Mouse (Mus musculus): ENCODE measurements around the gene Zfp9. TPM values are rescaled to one million over a fixed set of nuclear protein-coding genes. Genes with fewer than 3 reads are reported as not detected.

Zfp9 gene
- polyA plus RNA-seq, 1 experiment from 2014 or later: 2.5 TPM

DNA sequence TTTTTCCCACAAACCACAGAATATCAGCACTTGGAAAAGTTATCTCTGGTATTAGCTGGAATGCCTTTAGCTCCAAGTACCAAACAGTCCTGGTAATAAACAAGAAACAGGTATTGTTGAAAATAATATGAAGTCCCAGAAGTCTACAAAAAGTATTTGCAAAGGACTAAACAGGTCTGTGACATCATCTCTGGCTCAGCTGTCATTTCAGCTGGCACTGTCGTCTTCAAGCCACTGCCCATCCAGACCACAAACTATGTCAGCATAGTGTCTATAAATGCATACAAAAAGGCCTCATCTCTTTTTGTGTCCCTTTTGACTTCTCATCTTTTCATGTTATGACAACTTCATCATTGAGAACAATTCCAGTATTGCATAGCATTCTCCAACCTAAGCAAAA, 52.5 kb downstream of the Zfp9 start:
- Histone ChIP-seq H3K9me3 (replicated peaks) (no peaks in the 10 kb centered on the region; the same call in 1 of the 2 replicates), H3K27me3 (replicated peaks) (peaks cover 5% of the 10 kb centered on the region; the same call in 1 of the 2 replicates), H3K4me3 (no peak overlapping the region), H3K27ac (no peak overlapping the region), H3K9ac (no peak overlapping the region), H3K4me2 (no peak overlapping the region), H3K36me3 (peaks cover 38% of the 10 kb centered on the region), H3K4me1 (no peaks in the 10 kb centered on the region)
- WGBS (ENCODE audit: insufficient replicate concordance): 58% methylated on average over 1 of the region's 1 CpGs
- no peak for ATAC-seq

DNA sequence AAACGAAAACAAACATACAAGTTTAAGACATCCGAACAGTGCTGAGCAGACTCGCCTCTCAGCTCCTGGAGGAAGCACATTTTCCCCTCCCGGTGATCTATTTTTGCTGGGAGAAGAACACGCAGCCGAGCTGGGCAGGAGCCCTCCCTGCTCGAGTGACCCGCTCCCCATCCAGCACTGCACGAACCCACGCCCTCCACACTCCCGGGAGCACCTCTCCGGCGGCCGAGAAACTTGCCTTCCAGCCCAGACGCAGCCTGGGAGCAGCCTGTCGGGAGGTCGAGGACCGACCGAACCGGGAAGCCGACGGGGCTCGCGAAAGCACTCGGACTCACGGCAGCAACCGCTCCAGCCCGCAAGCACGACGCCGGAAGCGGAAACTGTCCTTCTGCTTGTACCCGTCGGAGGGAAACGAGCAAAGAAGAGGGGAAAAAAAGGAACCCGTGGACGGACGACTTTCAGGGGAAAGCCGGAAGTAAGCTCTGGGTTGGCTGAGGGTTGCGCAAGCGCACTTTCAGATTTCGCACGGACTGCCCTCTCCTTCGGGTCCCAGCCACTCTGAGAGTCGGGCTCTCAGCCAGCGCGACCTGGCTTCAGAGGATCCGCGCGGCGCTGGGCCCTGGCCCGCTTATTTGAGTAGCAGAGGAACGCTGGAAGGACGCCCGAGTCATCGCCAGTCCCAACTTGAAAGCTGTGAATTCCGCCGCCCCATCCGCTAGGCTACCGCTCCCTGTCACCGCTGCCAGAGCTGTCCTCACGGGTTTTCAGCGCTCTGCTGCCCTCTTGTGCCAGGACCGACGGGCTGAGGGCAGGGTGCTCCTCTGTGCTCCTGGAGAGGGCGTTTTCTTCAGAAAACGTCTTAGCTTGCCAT, 59.8 kb downstream of the Zfp9 start, which contains the start of gene Bms1:
Gene Bms1 (minus strand): TSS at position 425 of the 871 bp plus-strand sequence.
- Histone ChIP-seq H3K4me3 (peak within 1 kb of the TSS; percentile 94), H3K9ac (peak within 1 kb of the TSS; percentile 89), H3K27ac (peak within 1 kb of the TSS; percentile 77), H3K27me3 (replicated peaks) (no peaks in the 10 kb centered on the region), H3K36me3 (peaks cover 35% of the 10 kb centered on the region), H3K9me3 (replicated peaks) (no peaks in the 10 kb centered on the region), H3K4me2 (peak within 1 kb of the TSS; percentile 74), H3K4me1 (peaks cover 16% of the 10 kb centered on the region)
- WGBS (ENCODE audit: insufficient replicate concordance): under 1% methylated on average over 67 of the region's 67 CpGs
- peak; percentile 98 for ATAC-seq

Small RNA genes lying within 50 kb of the gene (microRNA-seq; reads per million reads assigned to microRNA genes)
- not detected for gene Gm25953

Other genes starting within 250 kb of the Zfp9 start
- gene Bms1, start 59.8 kb downstream of the Zfp9 start, polyA plus RNA-seq (2016; fragmentation: Nextera tagmentation; extraction: Ambion mirVana): 41.1 and 41.2 TPM in 2 replicates
- 2.5 and 2.9 TPM in 2 replicates for gene Zfp248, start 23.8 kb downstream of the Zfp9 start, polyA plus RNA-seq (2016; fragmentation: Nextera tagmentation; extraction: Ambion mirVana)
- gene Ankrd26, start 82.9 kb upstream of the Zfp9 start, polyA plus RNA-seq (2016; fragmentation: Nextera tagmentation; extraction: Ambion mirVana): 9.1 and 10.8 TPM in 2 replicates

Measured in liver, embryonic 12.5 days (tissue).